Mouse (Mus musculus) adrenal gland, adult 2 months (tissue): ENCODE results near the gene Cnih2. TPM values are rescaled to one million over a fixed set of nuclear protein-coding genes. Genes with fewer than 3 reads are reported as not detected.

Experiments
- DNase-seq: peaks from one replicate; pipeline ENCODE4 v3.0.0; 2021
- polyA plus RNA-seq: library from polyadenylated mRNA; depleted of rRNA; stranded (reverse); fragments of >200 nt; gene quantifications from 2 replicates; pipeline ENCODE4 v1.2.3, GENCODE M21; 2012
- total RNA-seq, 2 experiments: library from RNA; stranded (reverse); gene quantifications; 2 replicates each; pipeline ENCODE4 v1.2.3; 2021

Cnih2 gene
- total and polyA plus RNA-seq, 3 experiments: 1.2 to 7.1 (median 2.4) TPM

GRCm38 (mm10) chr19:5067867-5068569 lies 30.3 kb downstream of the Cnih2 start, which contains the start of gene Cd248:
Gene Cd248, plus strand, starts transcription at chr19:5068078.
- peak; percentile 71 for DNase-seq

- no peak for DNase-seq
Observed at GRCm38 (mm10) chr19:5067040-5067799, 31.1 kb downstream of the Cnih2 start.

GRCm38 (mm10) chr19:5065104-5065503 lies 33.2 kb downstream of the Cnih2 start:
- DNase-seq: no peak

GRCm38 (mm10) chr19:5062446-5062845 lies 35.9 kb downstream of the Cnih2 start:
- no peak for DNase-seq

- DNase-seq: no peak
Observed at GRCm38 (mm10) chr19:5062041-5062440, 36.3 kb downstream of the Cnih2 start.

- no peak for DNase-seq
Observed at GRCm38 (mm10) chr19:5060365-5061330, 37.7 kb downstream of the Cnih2 start.

- no peak for DNase-seq
Observed at GRCm38 (mm10) chr19:5058801-5059771, 39.2 kb downstream of the Cnih2 start.

- no peak for DNase-seq
Observed at GRCm38 (mm10) chr19:5057876-5058775, 40.2 kb downstream of the Cnih2 start.

- DNase-seq: no peak
Observed at GRCm38 (mm10) chr19:5056251-5056650, 42.1 kb downstream of the Cnih2 start.

GRCm38 (mm10) chr19:5053909-5054308 lies 44.4 kb downstream of the Cnih2 start:
- DNase-seq: peak; percentile 55

- no peak for DNase-seq
Observed at GRCm38 (mm10) chr19:5052853-5053252, 45.5 kb downstream of the Cnih2 start.

- DNase-seq: no peak
Observed at GRCm38 (mm10) chr19:5052166-5052822, 46.0 kb downstream of the Cnih2 start.

- DNase-seq: no peak
Observed at GRCm38 (mm10) chr19:5051515-5051914, 46.8 kb downstream of the Cnih2 start.

- peak; percentile 58 for DNase-seq
Observed at GRCm38 (mm10) chr19:5051031-5051430, 47.3 kb downstream of the Cnih2 start.

GRCm38 (mm10) chr19:5050047-5050905 lies 48.0 kb downstream of the Cnih2 start, which contains the start of gene Rin1:
Gene Rin1, plus strand, starts transcription at chr19:5050481.
- DNase-seq: peak; percentile 80

- no peak for DNase-seq
Observed at GRCm38 (mm10) chr19:5049325-5049724, 49.0 kb downstream of the Cnih2 start.

- DNase-seq: no peak
Observed at GRCm38 (mm10) chr19:5048138-5049056, 49.9 kb downstream of the Cnih2 start.
